Mouse (Mus musculus) c-Kit-positive CD71-negative TER-119-negative erythroid progenitor cells, embryonic 14.5 days (primary cell): ENCODE data around the gene Serpinb13.
"Not testable (repeated sequence)": the region's sequence is repeated elsewhere in the genome, so short reads cannot be mapped to it uniquely, and the experiment has no call there.

Experiments used
- DNase-seq: peaks from one replicate; pipeline ENCODE4 v3.0.0-alpha.2; 2013; ENCODE audit warnings: low read depth

The Serpinb13 gene

GRCm38 (mm10) chr1:106980684-106981083, at the start of gene Serpinb13:
Gene Serpinb13, plus strand, starts transcription at chr1:106980984.
- no peak for DNase-seq

- DNase-seq = peak; percentile 33
These were observed 48.8 kb upstream of the Serpinb13 start for GRCm38 (mm10) chr1:106931954-106932353.

- no peak for DNase-seq
These were observed 47.1 kb upstream of the Serpinb13 start for GRCm38 (mm10) chr1:106933658-106934057.

GRCm38 (mm10) chr1:106934265-106934664, 46.5 kb upstream of the Serpinb13 start, which contains the start of gene Serpinb12:
Gene Serpinb12, plus strand, starts transcription at chr1:106934449.
- DNase-seq = no peak

GRCm38 (mm10) chr1:106947217-106947616, 33.6 kb upstream of the Serpinb13 start:
- no peak for DNase-seq

- DNase-seq = no peak
These were observed 20.8 kb upstream of the Serpinb13 start for GRCm38 (mm10) chr1:106959981-106960380.

GRCm38 (mm10) chr1:106961023-106961422, 19.8 kb upstream of the Serpinb13 start:
- peak; percentile 28 for DNase-seq

GRCm38 (mm10) chr1:106983092-106983491, 2.3 kb downstream of the Serpinb13 start:
- DNase-seq = no peak

GRCm38 (mm10) chr1:106983865-106984264, 3.1 kb downstream of the Serpinb13 start:
- no peak for DNase-seq

- no peak for DNase-seq
These were observed 19.6 kb downstream of the Serpinb13 start for GRCm38 (mm10) chr1:107000424-107000823.

- no peak for DNase-seq
These were observed 21.0 kb downstream of the Serpinb13 start for GRCm38 (mm10) chr1:107001754-107002153.

- DNase-seq = no peak
These were observed 25.5 kb downstream of the Serpinb13 start for GRCm38 (mm10) chr1:107006316-107006715.

GRCm38 (mm10) chr1:107014530-107014929, 33.7 kb downstream of the Serpinb13 start:
- peak; percentile 8 for DNase-seq

- no peak for DNase-seq
These were observed 34.4 kb downstream of the Serpinb13 start for GRCm38 (mm10) chr1:107015210-107015609.

GRCm38 (mm10) chr1:107025886-107026285, 45.1 kb downstream of the Serpinb13 start:
- DNase-seq = no peak

GRCm38 (mm10) chr1:107034236-107034635, 53.5 kb downstream of the Serpinb13 start:
- not testable (repeated sequence) for DNase-seq
